Mouse (Mus musculus) ZHBTc4 (cell line): Measurements from ENCODE around the gene Ripk1.
"Not testable (repeated sequence)": the region's sequence is repeated elsewhere in the genome, so short reads cannot be mapped to it uniquely, and the experiment has no call there.

Experiments
- DNase-seq: peaks from one replicate; pipeline ENCODE4 v3.0.0-alpha.2; 2011; ENCODE audit warnings: low read depth, low spot score

Gene Ripk1

GRCm38 (mm10) chr13:34037172-34038055 lies 35.3 kb downstream of the Ripk1 start, which contains the start of gene Bphl:
TSS of gene Bphl (plus strand) at chr13:34037597.
- DNase-seq: peak; percentile 97

GRCm38 (mm10) chr13:34038056-34038432 lies 35.9 kb downstream of the Ripk1 start:
- DNase-seq: no peak

- no peak for DNase-seq
Measured at GRCm38 (mm10) chr13:34038901-34039341, 36.8 kb downstream of the Ripk1 start.

GRCm38 (mm10) chr13:34040091-34040490 lies 37.9 kb downstream of the Ripk1 start:
- no peak for DNase-seq

- peak; percentile 18 for DNase-seq
Measured at GRCm38 (mm10) chr13:34043716-34044393, 41.7 kb downstream of the Ripk1 start.

- DNase-seq: no peak
Measured at GRCm38 (mm10) chr13:34045511-34046249, 43.5 kb downstream of the Ripk1 start.

GRCm38 (mm10) chr13:34046421-34047012 lies 44.4 kb downstream of the Ripk1 start:
- DNase-seq: peak; percentile 86

- no peak for DNase-seq
Measured at GRCm38 (mm10) chr13:34047526-34047925, 45.4 kb downstream of the Ripk1 start.

GRCm38 (mm10) chr13:34050479-34050878 lies 48.3 kb downstream of the Ripk1 start:
- DNase-seq: no peak

GRCm38 (mm10) chr13:34051692-34052091 lies 49.5 kb downstream of the Ripk1 start:
- no peak for DNase-seq

- DNase-seq: peak; percentile 44
Measured at GRCm38 (mm10) chr13:34053673-34054282, 51.6 kb downstream of the Ripk1 start.

- DNase-seq: peak; percentile 57
Measured at GRCm38 (mm10) chr13:34054391-34054790, 52.2 kb downstream of the Ripk1 start.

GRCm38 (mm10) chr13:34054983-34055382 lies 52.8 kb downstream of the Ripk1 start:
- DNase-seq: no peak

GRCm38 (mm10) chr13:34057252-34057651 lies 55.1 kb downstream of the Ripk1 start:
- no peak for DNase-seq

- no peak for DNase-seq
Measured at GRCm38 (mm10) chr13:34060061-34060460, 57.9 kb downstream of the Ripk1 start.

- DNase-seq: peak; percentile 45
Measured at GRCm38 (mm10) chr13:34062466-34062865, 60.3 kb downstream of the Ripk1 start.

GRCm38 (mm10) chr13:34066351-34066750 lies 64.2 kb downstream of the Ripk1 start:
- DNase-seq: no peak

- no peak for DNase-seq
Measured at GRCm38 (mm10) chr13:34070296-34070695, 68.1 kb downstream of the Ripk1 start.

- no peak for DNase-seq
Measured at GRCm38 (mm10) chr13:34071836-34072235, 69.7 kb downstream of the Ripk1 start.

- DNase-seq: no peak
Measured at GRCm38 (mm10) chr13:34072847-34073246, 70.7 kb downstream of the Ripk1 start.

GRCm38 (mm10) chr13:34074441-34074840 lies 72.3 kb downstream of the Ripk1 start:
- DNase-seq: not testable (repeated sequence)
